Mouse (Mus musculus) 3T3-L1 (cell line): ENCODE results near the gene Lcn9.
"Not testable (repeated sequence)": the region's sequence is repeated elsewhere in the genome, so short reads cannot be mapped to it uniquely, and the experiment has no call there.

ENCODE experiments used
- DNase-seq: peaks from one replicate; pipeline ENCODE4 v3.0.0-alpha.2; 2015; ENCODE audit warnings: low read depth, low spot score

Gene Lcn9

GRCm38 (mm10) chr2:25822806-25823205, at the start of gene Lcn9:
TSS of gene Lcn9 (plus strand) at chr2:25823153.
- peak; percentile 6 for DNase-seq

- DNase-seq, result no peak
These were observed 49.4 kb upstream of the Lcn9 start for GRCm38 (mm10) chr2:25773507-25773906.

GRCm38 (mm10) chr2:25774640-25775039, 48.3 kb upstream of the Lcn9 start:
- no peak for DNase-seq

GRCm38 (mm10) chr2:25775991-25776390, 47.0 kb upstream of the Lcn9 start:
- no peak for DNase-seq

- no peak for DNase-seq
These were observed 46.2 kb upstream of the Lcn9 start, which contains the start of gene Lcn11 for GRCm38 (mm10) chr2:25776717-25777116. TSS of gene Lcn11 (plus strand) at chr2:25777017.

GRCm38 (mm10) chr2:25779076-25779475, 43.9 kb upstream of the Lcn9 start:
- no peak for DNase-seq

- no peak for DNase-seq
These were observed 42.0 kb upstream of the Lcn9 start for GRCm38 (mm10) chr2:25780921-25781320.

GRCm38 (mm10) chr2:25781957-25782356, 41.0 kb upstream of the Lcn9 start, which contains the start of gene Gm13539:
TSS of gene Gm13539 (plus strand) at chr2:25782257.
- no peak for DNase-seq

GRCm38 (mm10) chr2:25785573-25786322, 37.2 kb upstream of the Lcn9 start:
- DNase-seq, result no peak

GRCm38 (mm10) chr2:25789092-25789491, 33.9 kb upstream of the Lcn9 start:
- DNase-seq, result no peak

GRCm38 (mm10) chr2:25797635-25798034, 25.3 kb upstream of the Lcn9 start:
- no peak for DNase-seq

GRCm38 (mm10) chr2:25798065-25798464, 24.9 kb upstream of the Lcn9 start:
- DNase-seq, result no peak

- DNase-seq, result no peak
These were observed 11.2 kb upstream of the Lcn9 start for GRCm38 (mm10) chr2:25811711-25812110.

GRCm38 (mm10) chr2:25813364-25813763, 9.6 kb upstream of the Lcn9 start:
- no peak for DNase-seq

- DNase-seq, result not testable (repeated sequence)
These were observed 7.2 kb upstream of the Lcn9 start, which contains the start of gene Glt6d1 for GRCm38 (mm10) chr2:25815748-25816147. TSS of gene Glt6d1 (minus strand) at chr2:25815848.

- DNase-seq, result no peak
These were observed 1.8 kb downstream of the Lcn9 start for GRCm38 (mm10) chr2:25824751-25825150.

- DNase-seq, result no peak
These were observed 5.5 kb downstream of the Lcn9 start for GRCm38 (mm10) chr2:25828344-25828947.

- no peak for DNase-seq
These were observed 7.8 kb downstream of the Lcn9 start for GRCm38 (mm10) chr2:25830786-25831185.

- DNase-seq, result peak; percentile 80
These were observed 13.3 kb downstream of the Lcn9 start for GRCm38 (mm10) chr2:25836291-25836690.

GRCm38 (mm10) chr2:25842161-25842560, 19.2 kb downstream of the Lcn9 start:
- DNase-seq, result peak; percentile 45

- no peak for DNase-seq
These were observed 19.8 kb downstream of the Lcn9 start for GRCm38 (mm10) chr2:25842758-25843157.

GRCm38 (mm10) chr2:25844097-25844496, 21.1 kb downstream of the Lcn9 start:
- DNase-seq, result no peak

GRCm38 (mm10) chr2:25846516-25846915, 23.6 kb downstream of the Lcn9 start:
- no peak for DNase-seq
